Mouse (Mus musculus): Measurements from ENCODE around the gene Tbc1d14. TPM values are rescaled to one million over a fixed set of nuclear protein-coding genes. Genes with fewer than 3 reads are reported as not detected.

Tbc1d14 gene
- polyA plus RNA-seq, 1 experiment from 2014 or later = 39.7 TPM

DNA sequence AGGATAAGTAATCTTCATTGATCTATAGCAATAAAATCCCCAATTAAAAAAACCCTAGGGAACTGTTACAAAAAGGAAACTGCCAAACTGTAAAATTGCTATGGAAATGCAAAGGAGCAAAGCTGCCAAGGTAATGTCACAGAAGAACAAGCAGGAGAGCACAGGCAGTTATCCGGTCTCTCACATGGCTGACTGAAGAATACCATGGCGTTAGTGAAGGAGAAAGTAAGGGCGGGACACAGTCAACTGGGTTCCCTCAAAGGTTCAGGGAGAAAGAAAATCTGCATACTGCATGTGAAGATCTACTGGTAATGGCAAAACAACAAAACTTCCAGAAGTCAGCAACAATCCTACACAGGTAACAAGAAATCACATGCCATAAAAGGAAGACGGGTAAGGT lies 36.8 kb downstream of the Tbc1d14 start:
- peak; percentile 78 for DNase-seq (ENCODE audit: low spot score)
- no peak overlapping the region for H3K4me3 ChIP-seq (replicated peaks; ENCODE audit: low read depth, low read length)
- H3K9ac ChIP-seq (ENCODE audit: low read depth, low read length) = no peak overlapping the region
- no peak for ATAC-seq (replicated peaks; ENCODE audit: low FRiP score, low read depth)
- no peak overlapping the region for H3K4me2 ChIP-seq (ENCODE audit: low read length)
- no peaks in the 10 kb centered on the region for H3K27me3 ChIP-seq (ENCODE audit: insufficient read depth, low read length)
- H3K9me3 ChIP-seq (replicated peaks; ENCODE audit: low read length) = no peaks in the 10 kb centered on the region
- H3K36me3 ChIP-seq (ENCODE audit: insufficient read depth, low read length) = no peaks in the 10 kb centered on the region
- H3K4me1 ChIP-seq (replicated peaks; ENCODE audit: insufficient read depth, low read length) = peaks cover 32% of the 10 kb centered on the region
- no peak for TF ChIP-seq CTCF (IDR thresholded peaks at IDR 0.05; ENCODE audit: low read depth)
- peak overlapping the region; percentile 85 for H3K27ac ChIP-seq
- WGBS = 26% methylated on average over 4 of the region's 4 CpGs

DNA sequence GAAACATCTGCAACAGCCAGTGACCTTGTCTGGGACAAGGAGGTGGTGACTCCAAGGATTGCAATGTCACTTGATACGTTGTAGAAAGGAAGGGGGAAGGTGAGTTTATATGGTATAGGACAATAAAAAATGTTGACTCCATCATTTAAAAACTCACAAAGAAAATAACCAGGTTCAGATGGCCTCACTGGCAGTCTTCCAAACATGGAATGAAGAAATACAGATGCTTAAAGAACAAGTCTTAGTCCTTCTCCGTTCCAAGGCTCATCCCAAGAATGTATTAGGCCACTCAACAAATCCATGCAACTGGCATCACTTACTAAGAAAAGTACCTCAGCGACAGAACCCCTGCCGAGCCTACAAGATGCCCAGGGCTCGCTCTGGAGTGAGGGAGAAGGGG lies 38.6 kb downstream of the Tbc1d14 start:
- TF ChIP-seq CTCF (IDR thresholded peaks at IDR 0.05; ENCODE audit: low read depth) = no peak
- H3K27me3 ChIP-seq (ENCODE audit: insufficient read depth, low read length) = no peaks in the 10 kb centered on the region
- no peak overlapping the region for H3K4me3 ChIP-seq (replicated peaks; ENCODE audit: low read depth, low read length)
- no peak overlapping the region for H3K9ac ChIP-seq (ENCODE audit: low read depth, low read length)
- no peak for DNase-seq (ENCODE audit: low spot score)
- H3K9me3 ChIP-seq (replicated peaks; ENCODE audit: low read length) = no peaks in the 10 kb centered on the region
- no peak overlapping the region for H3K4me2 ChIP-seq (ENCODE audit: low read length)
- peaks cover 27% of the 10 kb centered on the region for H3K4me1 ChIP-seq (replicated peaks; ENCODE audit: insufficient read depth, low read length)
- no peaks in the 10 kb centered on the region for H3K36me3 ChIP-seq (ENCODE audit: insufficient read depth, low read length)
- no peak for ATAC-seq (replicated peaks; ENCODE audit: low FRiP score, low read depth)
- no peak overlapping the region for H3K27ac ChIP-seq
- 47% methylated on average over 5 of the region's 5 CpGs for WGBS

DNA sequence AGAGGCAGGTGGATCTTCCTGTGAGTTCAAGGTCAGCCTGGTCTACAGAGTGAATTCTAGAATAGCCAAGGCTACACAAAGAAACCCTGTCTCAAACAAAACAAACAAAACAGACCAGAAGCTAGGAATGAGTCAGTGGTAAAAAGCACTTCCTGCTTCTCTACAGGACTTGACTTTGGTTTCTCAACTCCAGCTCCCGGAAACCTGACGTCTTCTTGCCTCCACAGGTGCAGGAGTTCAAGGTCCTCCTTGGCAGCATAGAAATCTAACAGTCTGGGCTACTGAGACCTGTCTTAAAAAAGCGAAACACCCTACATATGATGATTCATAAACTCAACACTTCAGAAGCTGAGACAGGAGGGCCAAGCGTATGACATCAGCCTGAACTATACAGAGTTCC lies 39.2 kb downstream of the Tbc1d14 start:
- WGBS = 54% methylated on average over 4 of the region's 4 CpGs
- no peak for TF ChIP-seq CTCF (IDR thresholded peaks at IDR 0.05; ENCODE audit: low read depth)

DNA sequence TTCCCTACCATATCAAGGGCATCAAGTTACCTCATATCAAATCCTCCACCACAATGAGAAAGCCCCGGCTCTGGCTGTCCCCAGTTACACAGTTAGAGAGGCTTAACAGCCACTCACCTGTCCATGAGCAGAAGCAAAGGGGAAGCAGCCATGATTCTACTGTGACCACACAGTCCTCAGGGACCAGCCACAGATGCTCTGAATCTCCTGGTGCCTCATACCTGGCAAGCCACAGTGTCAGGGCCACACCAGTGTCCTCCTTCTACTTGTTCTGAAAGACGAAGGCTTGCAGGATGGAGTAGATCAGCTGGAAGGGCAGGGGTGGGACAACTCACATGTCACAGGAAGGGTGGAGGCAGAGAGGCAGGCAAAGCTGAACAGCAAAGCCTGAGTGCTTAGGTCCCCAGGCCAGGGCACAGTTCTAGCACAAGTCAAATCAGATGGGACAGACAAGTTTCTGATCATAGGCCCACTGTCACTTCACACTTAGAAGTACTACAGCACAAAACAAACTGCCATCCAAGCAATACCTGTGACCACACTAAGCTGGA lies 39.9 kb downstream of the Tbc1d14 start:
- no peak for TF ChIP-seq CTCF (IDR thresholded peaks at IDR 0.05; ENCODE audit: low read depth)
- no peak for DNase-seq (ENCODE audit: low spot score)
- H3K9ac ChIP-seq (ENCODE audit: low read depth, low read length) = no peak overlapping the region
- no peaks in the 10 kb centered on the region for H3K9me3 ChIP-seq (replicated peaks; ENCODE audit: low read length)
- no peak for ATAC-seq (replicated peaks; ENCODE audit: low FRiP score, low read depth)
- H3K4me1 ChIP-seq (replicated peaks; ENCODE audit: insufficient read depth, low read length) = peaks cover 25% of the 10 kb centered on the region
- H3K36me3 ChIP-seq (ENCODE audit: insufficient read depth, low read length) = no peaks in the 10 kb centered on the region
- H3K4me3 ChIP-seq (replicated peaks; ENCODE audit: low read depth, low read length) = no peak overlapping the region
- H3K4me2 ChIP-seq (ENCODE audit: low read length) = no peak overlapping the region
- no peaks in the 10 kb centered on the region for H3K27me3 ChIP-seq (ENCODE audit: insufficient read depth, low read length)
- WGBS = 57% methylated on average over 2 of the region's 2 CpGs
- H3K27ac ChIP-seq = no peak overlapping the region

More for the DNA sequence above, 39.2 kb downstream of the Tbc1d14 start:
- H3K4me1 ChIP-seq (replicated peaks; ENCODE audit: insufficient read depth, low read length) = peaks cover 27% of the 10 kb centered on the region
- no peak overlapping the region for H3K9ac ChIP-seq (ENCODE audit: low read depth, low read length)
- no peaks in the 10 kb centered on the region for H3K27me3 ChIP-seq (ENCODE audit: insufficient read depth, low read length)
- no peak overlapping the region for H3K27ac ChIP-seq
- H3K4me3 ChIP-seq (replicated peaks; ENCODE audit: low read depth, low read length) = no peak overlapping the region
- no peak for ATAC-seq (replicated peaks; ENCODE audit: low FRiP score, low read depth)
- no peaks in the 10 kb centered on the region for H3K36me3 ChIP-seq (ENCODE audit: insufficient read depth, low read length)
- no peak for DNase-seq (ENCODE audit: low spot score)
- H3K4me2 ChIP-seq (ENCODE audit: low read length) = no peak overlapping the region
- no peaks in the 10 kb centered on the region for H3K9me3 ChIP-seq (replicated peaks; ENCODE audit: low read length)

DNA sequence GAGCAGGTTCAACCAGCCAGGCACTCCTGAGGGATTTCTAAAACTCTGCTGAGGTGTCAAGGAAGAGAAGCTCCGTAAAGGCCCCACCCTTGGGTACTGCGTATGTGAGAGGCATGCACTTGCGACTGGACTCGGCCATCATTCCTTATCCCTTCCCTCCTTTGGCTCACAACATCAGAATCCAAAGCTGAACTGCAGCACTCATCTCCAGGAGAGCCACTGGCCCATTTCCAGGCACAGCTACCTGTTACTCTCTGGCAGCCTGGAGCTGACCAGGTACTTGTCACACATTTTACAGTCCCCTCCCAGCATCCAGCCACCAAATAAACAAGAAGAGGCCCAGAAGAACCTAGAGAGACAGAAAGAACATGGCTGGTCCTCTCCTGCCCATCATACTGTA lies 40.7 kb downstream of the Tbc1d14 start:
- Histone ChIP-seq H3K36me3 (ENCODE audit: insufficient read depth, low read length) (no peaks in the 10 kb centered on the region), H3K9me3 (replicated peaks; ENCODE audit: low read length) (no peaks in the 10 kb centered on the region)
- no peak for DNase-seq (ENCODE audit: low spot score)

DNA sequence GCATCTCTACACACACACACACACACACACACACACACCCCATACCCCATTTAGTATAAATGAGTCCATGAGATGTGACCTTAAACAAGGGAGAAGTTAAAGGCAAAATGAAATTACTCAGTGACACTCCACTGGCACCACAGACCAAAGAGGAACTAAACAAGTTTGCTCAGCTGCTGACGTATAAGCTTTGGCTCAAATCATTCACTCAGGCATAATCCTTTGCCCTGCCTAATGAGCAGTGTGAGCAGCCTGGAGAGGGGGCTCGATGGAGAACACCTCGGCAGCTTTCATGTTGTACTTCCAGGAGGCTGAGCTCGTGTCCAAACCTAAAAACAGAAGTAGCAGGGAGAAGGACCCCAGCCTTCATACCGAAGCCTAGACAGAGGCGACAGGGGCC lies 43.8 kb downstream of the Tbc1d14 start:
- ATAC-seq (replicated peaks; ENCODE audit: low FRiP score, low read depth) (no peak), DNase-seq (ENCODE audit: low spot score) (no peak)
- Histone ChIP-seq H3K27ac (no peak overlapping the region), H3K36me3 (ENCODE audit: insufficient read depth, low read length) (no peaks in the 10 kb centered on the region), H3K9ac (ENCODE audit: low read depth, low read length) (no peak overlapping the region), H3K27me3 (ENCODE audit: insufficient read depth, low read length) (no peaks in the 10 kb centered on the region), H3K4me3 (replicated peaks; ENCODE audit: low read depth, low read length) (no peak overlapping the region), H3K4me1 (replicated peaks; ENCODE audit: insufficient read depth, low read length) (peaks cover 9% of the 10 kb centered on the region; the same call in 1 of the 2 replicates), H3K9me3 (replicated peaks; ENCODE audit: low read length) (no peaks in the 10 kb centered on the region), H3K4me2 (ENCODE audit: low read length) (no peak overlapping the region)
- 53% methylated on average over 6 of the region's 6 CpGs for WGBS
- TF ChIP-seq CTCF (IDR thresholded peaks at IDR 0.05; ENCODE audit: low read depth) = no peak

More for the DNA sequence above, 40.7 kb downstream of the Tbc1d14 start:
- H3K4me2 ChIP-seq (ENCODE audit: low read length) = no peak overlapping the region
- peaks cover 18% of the 10 kb centered on the region for H3K4me1 ChIP-seq (replicated peaks; ENCODE audit: insufficient read depth, low read length)
- H3K9ac ChIP-seq (ENCODE audit: low read depth, low read length) = no peak overlapping the region
- no peak for TF ChIP-seq CTCF (IDR thresholded peaks at IDR 0.05; ENCODE audit: low read depth)
- H3K27me3 ChIP-seq (ENCODE audit: insufficient read depth, low read length) = no peaks in the 10 kb centered on the region
- 90% methylated on average over 4 of the region's 4 CpGs for WGBS
- H3K4me3 ChIP-seq (replicated peaks; ENCODE audit: low read depth, low read length) = no peak overlapping the region
- no peak overlapping the region for H3K27ac ChIP-seq
- ATAC-seq (replicated peaks; ENCODE audit: low FRiP score, low read depth) = no peak

DNA sequence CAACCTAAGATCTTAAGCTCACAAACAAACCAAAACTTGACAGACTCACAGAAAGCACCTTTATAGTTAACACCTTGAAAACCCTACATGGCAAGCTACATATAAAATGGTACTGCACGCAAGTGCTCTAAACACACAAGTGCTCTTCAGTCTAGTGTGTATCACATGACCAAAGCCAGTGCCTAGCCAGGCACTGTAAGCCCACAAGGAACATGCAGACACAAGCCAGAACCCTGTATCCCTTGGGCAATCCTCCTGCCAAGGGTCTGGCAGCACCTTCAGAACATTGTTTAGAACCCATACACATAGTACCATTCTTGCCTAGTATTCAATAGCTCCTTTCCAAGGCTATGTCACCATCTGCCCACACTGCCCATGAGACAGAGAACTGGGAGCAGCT lies 48.3 kb downstream of the Tbc1d14 start:
- Histone ChIP-seq H3K36me3 (ENCODE audit: insufficient read depth, low read length) (peaks cover 4% of the 10 kb centered on the region; the same call in 1 of the 2 replicates), H3K9me3 (replicated peaks; ENCODE audit: low read length) (no peaks in the 10 kb centered on the region), H3K9ac (ENCODE audit: low read depth, low read length) (no peak overlapping the region), H3K4me2 (ENCODE audit: low read length) (no peak overlapping the region), H3K4me3 (replicated peaks; ENCODE audit: low read depth, low read length) (no peak overlapping the region), H3K4me1 (replicated peaks; ENCODE audit: insufficient read depth, low read length) (no peaks in the 10 kb centered on the region; the same call in 1 of the 2 replicates), H3K27ac (no peak overlapping the region), H3K27me3 (ENCODE audit: insufficient read depth, low read length) (no peaks in the 10 kb centered on the region)
- DNase-seq (ENCODE audit: low spot score) (no peak), ATAC-seq (replicated peaks; ENCODE audit: low FRiP score, low read depth) (no peak)
- 100% methylated on average over 1 of the region's 1 CpGs for WGBS
- TF ChIP-seq CTCF (IDR thresholded peaks at IDR 0.05; ENCODE audit: low read depth) = no peak
